Mouse (Mus musculus) bone marrow, adult 2 months (tissue): ENCODE data around the gene Pcx.

Source experiments
- CTCF ChIP-seq: fragments of 200-500 bp; IDR thresholded peaks from 2 replicates; pipeline ENCODE4 v1.5.1; 2011; ENCODE audit warnings: low read length, control low read depth; ENCODE audit not compliant: control insufficient read depth, insufficient read depth
- POLR2A ChIP-seq: fragments of 200-500 bp; IDR thresholded peaks from 2 replicates; pipeline ENCODE4 v1.6.1; 2011; ENCODE audit warnings: low read depth, mild to moderate bottlenecking, control low read depth, low read length, borderline replicate concordance; ENCODE audit not compliant: control insufficient read depth

DNA sequence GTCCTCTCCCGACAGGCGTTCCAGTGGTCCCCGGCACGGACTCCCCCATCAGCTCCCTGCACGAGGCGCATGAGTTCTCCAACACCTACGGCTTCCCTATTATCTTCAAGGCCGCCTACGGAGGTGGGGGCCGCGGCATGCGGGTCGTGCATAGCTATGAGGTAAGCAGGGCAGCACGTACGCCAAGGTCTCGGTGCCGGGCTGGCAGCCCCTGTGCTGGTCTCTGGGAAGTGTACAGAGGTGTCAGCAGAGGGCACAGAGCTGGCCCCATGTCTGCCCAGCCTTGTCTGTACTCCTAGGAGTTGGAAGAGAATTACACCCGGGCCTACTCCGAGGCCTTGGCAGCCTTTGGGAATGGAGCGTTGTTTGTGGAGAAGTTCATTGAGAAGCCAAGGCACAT is 92.2 kb downstream of the Pcx start:
- TF ChIP-seq CTCF (no peak), POLR2A (no peak)
